Mouse (Mus musculus) gastrocnemius, postnatal 10 days (tissue): ENCODE measurements at regions not wholly inside any gene's neighbourhood (a gene's known extent, or its start where the extent isn't known, plus 50 kb on each side); places are given as distances from the start of the nearest gene placed in this dataset.
"Not testable (repeated sequence)": the region's sequence is repeated elsewhere in the genome, so short reads cannot be mapped to it uniquely, and the experiment has no call there.

Source experiments
- DNase-seq: peaks from one replicate; pipeline ENCODE4 v3.0.0; 2021; ENCODE audit warnings: mixed read lengths

- DNase-seq, result no peak
These were observed 151.9 kb upstream of the Unc93a2 start for GRCm38 (mm10) chr17:7537210-7537609.

GRCm38 (mm10) chr17:7534386-7535059 is 149.3 kb upstream of the Unc93a2 start:
- DNase-seq, result no peak

- no peak for DNase-seq
These were observed 148.3 kb upstream of the Unc93a2 start for GRCm38 (mm10) chr17:7533552-7533951.

GRCm38 (mm10) chr17:7532618-7533017 is 147.4 kb upstream of the Unc93a2 start:
- DNase-seq, result no peak

- DNase-seq, result no peak
These were observed 144.0 kb upstream of the Unc93a2 start for GRCm38 (mm10) chr17:7529304-7529703.

- peak; percentile 16 for DNase-seq
These were observed 142.4 kb upstream of the Unc93a2 start for GRCm38 (mm10) chr17:7527681-7528080.

GRCm38 (mm10) chr17:7524497-7524896 is 139.2 kb upstream of the Unc93a2 start:
- DNase-seq, result not testable (repeated sequence)

- DNase-seq, result no peak
These were observed 135.9 kb upstream of the Unc93a2 start for GRCm38 (mm10) chr17:7521127-7521526.
